Mouse (Mus musculus): ENCODE results near the gene Ubash3a. TPM values are rescaled to one million over a fixed set of nuclear protein-coding genes. Genes with fewer than 3 reads are reported as not detected.
A peak's percentile ranks its signal among the peaks of the same experiment; 100 is the strongest.

The Ubash3a gene
- polyA plus RNA-seq, 1 experiment, result not detected

DNA sequence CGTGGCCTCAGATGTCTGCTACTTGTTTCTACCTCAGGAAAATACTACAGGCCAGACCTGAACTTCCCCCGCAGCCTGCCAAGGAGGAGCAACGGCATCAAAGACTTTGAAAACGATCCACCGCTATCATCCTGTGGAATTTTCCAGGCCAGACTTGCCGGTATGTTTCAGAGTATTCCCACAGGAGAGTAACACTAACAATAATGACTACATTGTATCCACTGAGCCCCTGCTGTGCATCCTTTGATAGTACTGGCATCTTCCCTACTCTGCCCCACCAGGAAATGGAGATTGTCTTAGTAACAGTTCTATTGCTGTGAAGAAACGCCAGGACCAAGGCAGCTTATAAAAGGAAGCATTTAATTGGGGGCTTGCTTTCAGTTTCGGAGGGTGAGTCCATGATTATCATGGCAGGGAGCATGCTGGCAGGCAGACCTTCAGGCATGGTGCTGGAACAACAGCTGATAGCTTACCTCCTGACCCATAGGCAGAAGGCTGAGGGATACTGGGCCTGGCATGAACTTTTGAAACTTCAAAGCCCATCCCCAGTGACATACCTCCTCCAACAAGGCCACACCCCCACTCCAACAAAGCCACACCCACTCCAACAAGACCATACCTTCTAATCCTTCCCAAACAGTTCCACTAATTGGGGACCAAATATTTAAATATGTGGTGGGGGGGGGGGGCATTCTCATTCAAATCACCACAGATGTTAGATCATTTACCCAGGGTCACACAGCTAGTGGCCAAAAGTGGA lies 24.8 kb downstream of the Ubash3a start:
- TF ChIP-seq POLR2A (IDR thresholded peaks at IDR 0.05; ENCODE audit: extremely low read depth, insufficient read depth, low read length) (no peak), CTCF (IDR thresholded peaks at IDR 0.05; ENCODE audit: extremely low read depth, insufficient read depth, low read length) (no peak)
- Histone ChIP-seq H3K4me1 (ENCODE audit: control insufficient read depth, insufficient read depth, low read length) (no peaks in the 10 kb centered on the region), H3K27ac (ENCODE audit: insufficient read depth, low read length) (no peak overlapping the region), H3K4me3 (ENCODE audit: insufficient read depth, low read length) (no peak overlapping the region)

DNA sequence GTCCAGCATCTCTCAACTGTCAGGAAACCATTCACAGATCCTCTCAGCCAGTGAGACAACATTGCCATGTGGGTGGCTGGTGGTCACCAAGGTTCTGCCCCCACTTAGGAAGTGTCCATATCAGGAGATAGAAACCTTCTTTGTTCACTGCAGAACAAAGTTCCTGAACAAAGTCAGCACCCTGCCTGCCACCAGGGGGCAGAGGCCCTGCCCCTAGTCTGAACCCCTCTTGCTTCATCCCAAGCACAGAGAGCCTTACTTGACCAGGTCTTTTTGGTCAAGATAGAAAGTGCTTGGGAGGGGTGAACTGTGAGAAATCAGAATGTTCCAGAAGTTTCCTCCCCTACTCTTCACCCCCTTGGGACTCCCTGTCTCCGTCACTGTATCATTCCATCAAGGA lies 28.2 kb downstream of the Ubash3a start:
- no peak for TF ChIP-seq CTCF (IDR thresholded peaks at IDR 0.05; ENCODE audit: extremely low read depth, insufficient read depth, low read length)
- no peak for TF ChIP-seq POLR2A (IDR thresholded peaks at IDR 0.05; ENCODE audit: extremely low read depth, insufficient read depth, low read length)
- Histone ChIP-seq H3K27ac (ENCODE audit: insufficient read depth, low read length) (no peak overlapping the region), H3K4me1 (ENCODE audit: control insufficient read depth, insufficient read depth, low read length) (no peaks in the 10 kb centered on the region), H3K4me3 (ENCODE audit: insufficient read depth, low read length) (no peak overlapping the region)

DNA sequence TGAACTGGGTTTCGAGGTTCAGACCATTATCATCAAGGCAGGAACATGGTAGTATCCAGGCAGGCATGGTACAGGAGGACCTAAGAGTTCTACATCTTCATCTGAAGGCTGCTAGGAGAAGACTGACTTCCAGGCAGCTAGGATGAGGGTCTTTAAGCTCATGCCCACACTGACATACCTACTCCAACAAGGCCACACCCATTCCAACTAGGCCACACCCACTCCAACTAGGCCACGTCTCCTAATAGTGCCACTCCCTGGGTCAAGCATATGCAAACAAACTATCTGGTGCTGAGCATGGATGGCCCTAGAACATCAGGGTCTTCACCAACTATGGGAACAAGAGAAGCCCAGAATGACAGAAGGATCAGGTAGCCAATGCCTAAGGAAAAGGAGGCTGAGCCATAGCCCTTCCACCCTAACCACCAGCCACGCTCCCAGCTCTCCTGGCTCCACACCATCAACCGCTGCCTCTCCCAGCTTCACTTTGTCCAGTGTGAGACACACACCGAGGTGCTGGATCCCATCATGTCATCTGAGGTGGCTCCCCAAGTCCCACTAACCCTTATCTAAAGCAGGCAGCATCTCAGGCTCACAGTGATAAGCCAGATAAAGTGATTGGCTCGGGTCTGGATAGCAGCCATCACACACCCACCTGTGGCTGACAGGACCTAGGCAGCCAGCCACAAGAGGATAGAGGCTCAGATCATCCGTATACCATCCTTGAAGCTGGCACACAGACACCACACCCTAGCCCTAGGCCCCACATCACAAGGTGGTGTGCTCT lies 30.8 kb downstream of the Ubash3a start:
- H3K27ac ChIP-seq (ENCODE audit: insufficient read depth, low read length), result no peak overlapping the region
- TF ChIP-seq CTCF (IDR thresholded peaks at IDR 0.05; ENCODE audit: extremely low read depth, insufficient read depth, low read length) (no peak), POLR2A (IDR thresholded peaks at IDR 0.05; ENCODE audit: extremely low read depth, insufficient read depth, low read length) (no peak)
- H3K4me1 ChIP-seq (ENCODE audit: control insufficient read depth, insufficient read depth, low read length), result no peaks in the 10 kb centered on the region
- no peak overlapping the region for H3K4me3 ChIP-seq (ENCODE audit: insufficient read depth, low read length)

DNA sequence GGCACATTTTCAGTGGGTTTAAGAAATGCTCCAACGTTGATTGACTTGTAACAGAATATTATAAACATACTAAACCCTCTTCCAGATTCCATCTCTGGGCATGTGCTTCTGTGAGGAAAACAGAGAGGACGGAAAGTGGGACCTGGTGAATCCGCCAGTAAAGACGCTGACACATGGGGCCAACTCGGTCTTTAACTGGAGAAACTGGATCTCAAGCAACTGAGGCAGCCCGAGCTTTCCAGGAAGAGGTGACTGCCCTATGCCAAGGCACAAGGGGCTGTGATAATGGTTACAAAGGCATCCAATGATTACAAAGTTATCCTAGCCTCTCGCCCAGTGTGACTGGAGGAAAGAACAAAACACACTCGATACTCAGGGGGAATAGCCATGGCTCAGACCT lies 33.5 kb downstream of the Ubash3a start:
- no peak overlapping the region for H3K27ac ChIP-seq (ENCODE audit: insufficient read depth, low read length)
- no peak for TF ChIP-seq CTCF (IDR thresholded peaks at IDR 0.05; ENCODE audit: extremely low read depth, insufficient read depth, low read length)
- no peak for TF ChIP-seq POLR2A (IDR thresholded peaks at IDR 0.05; ENCODE audit: extremely low read depth, insufficient read depth, low read length)
- H3K4me1 ChIP-seq (ENCODE audit: control insufficient read depth, insufficient read depth, low read length), result no peaks in the 10 kb centered on the region
- no peak overlapping the region for H3K4me3 ChIP-seq (ENCODE audit: insufficient read depth, low read length)

DNA sequence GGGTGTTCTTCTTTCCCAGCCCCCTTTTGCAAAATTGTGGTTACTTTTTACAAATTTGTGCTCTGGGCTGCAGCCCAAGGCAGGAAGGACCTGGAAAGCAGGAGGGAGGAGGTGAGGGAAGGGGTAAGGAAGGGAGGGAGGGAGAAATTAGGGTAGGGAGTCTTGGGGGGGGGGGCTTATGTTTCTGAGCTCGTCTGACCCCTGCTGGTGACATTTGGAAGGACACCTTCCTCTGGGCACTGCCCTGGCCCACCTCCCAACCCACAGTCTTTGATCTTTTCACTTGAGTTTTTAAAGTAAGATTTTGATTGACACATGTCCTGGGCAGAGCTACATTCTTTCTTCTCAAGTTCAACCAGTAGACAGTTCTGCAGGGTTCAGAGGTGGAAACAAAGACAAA lies 35.1 kb downstream of the Ubash3a start:
- Histone ChIP-seq H3K4me3 (ENCODE audit: insufficient read depth, low read length) (no peak overlapping the region), H3K27ac (ENCODE audit: insufficient read depth, low read length) (no peak overlapping the region), H3K4me1 (ENCODE audit: control insufficient read depth, insufficient read depth, low read length) (no peaks in the 10 kb centered on the region)
- TF ChIP-seq POLR2A (IDR thresholded peaks at IDR 0.05; ENCODE audit: extremely low read depth, insufficient read depth, low read length) (no peak), CTCF (IDR thresholded peaks at IDR 0.05; ENCODE audit: extremely low read depth, insufficient read depth, low read length) (0 out of 2 replicates have a peak, but pooled peaks have one; percentile 19)

DNA sequence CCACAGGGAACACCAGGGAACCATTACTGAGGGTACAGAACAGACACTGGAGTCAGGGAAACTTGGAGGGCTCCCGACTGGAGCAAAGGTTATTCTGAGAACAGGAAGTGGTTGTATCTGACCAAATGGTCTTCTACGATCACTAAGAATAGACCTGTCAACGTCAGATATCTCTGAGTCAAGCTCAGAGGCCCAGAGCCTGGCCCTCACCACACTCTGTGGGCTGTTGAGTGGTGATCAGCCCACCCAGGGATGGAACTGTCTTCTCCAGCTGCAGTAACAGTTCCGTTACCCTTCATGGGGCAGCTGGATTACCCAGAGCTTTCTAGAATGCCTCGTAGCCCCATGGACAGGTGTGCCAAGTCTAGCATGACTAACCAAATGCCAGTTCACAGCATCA lies 37.6 kb downstream of the Ubash3a start:
- no peak for TF ChIP-seq POLR2A (IDR thresholded peaks at IDR 0.05; ENCODE audit: extremely low read depth, insufficient read depth, low read length)
- TF ChIP-seq CTCF (IDR thresholded peaks at IDR 0.05; ENCODE audit: extremely low read depth, insufficient read depth, low read length), result no peak
- H3K4me1 ChIP-seq (ENCODE audit: control insufficient read depth, insufficient read depth, low read length), result no peaks in the 10 kb centered on the region
- H3K4me3 ChIP-seq (ENCODE audit: insufficient read depth, low read length), result no peak overlapping the region

DNA sequence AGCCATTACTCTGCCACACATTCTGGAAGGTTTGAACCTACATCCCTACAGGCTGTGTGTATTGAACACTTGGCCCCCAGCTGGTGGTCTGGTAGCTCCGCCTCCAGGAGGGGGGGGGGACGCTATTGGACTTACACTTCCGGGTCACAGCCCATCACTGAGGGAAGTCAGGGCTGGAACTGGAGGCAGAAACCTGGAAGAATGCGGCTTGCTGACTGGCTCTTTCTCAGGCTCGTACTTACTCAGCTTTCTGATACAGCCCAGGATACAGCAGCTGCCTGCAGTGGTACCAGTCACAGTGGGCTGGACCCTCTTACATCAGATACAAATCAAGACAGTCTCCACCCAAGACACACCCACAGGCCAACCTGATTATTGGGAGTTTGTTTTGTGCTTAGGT lies 39.5 kb downstream of the Ubash3a start:
- no peaks in the 10 kb centered on the region for H3K4me1 ChIP-seq (ENCODE audit: control insufficient read depth, insufficient read depth, low read length)
- H3K4me3 ChIP-seq (ENCODE audit: insufficient read depth, low read length), result no peak overlapping the region
- no peak for TF ChIP-seq CTCF (IDR thresholded peaks at IDR 0.05; ENCODE audit: extremely low read depth, insufficient read depth, low read length)
- TF ChIP-seq POLR2A (IDR thresholded peaks at IDR 0.05; ENCODE audit: extremely low read depth, insufficient read depth, low read length), result no peak
- H3K27ac ChIP-seq (ENCODE audit: insufficient read depth, low read length), result no peak overlapping the region

More for the DNA sequence above, 37.6 kb downstream of the Ubash3a start:
- no peak overlapping the region for H3K27ac ChIP-seq (ENCODE audit: insufficient read depth, low read length)

DNA sequence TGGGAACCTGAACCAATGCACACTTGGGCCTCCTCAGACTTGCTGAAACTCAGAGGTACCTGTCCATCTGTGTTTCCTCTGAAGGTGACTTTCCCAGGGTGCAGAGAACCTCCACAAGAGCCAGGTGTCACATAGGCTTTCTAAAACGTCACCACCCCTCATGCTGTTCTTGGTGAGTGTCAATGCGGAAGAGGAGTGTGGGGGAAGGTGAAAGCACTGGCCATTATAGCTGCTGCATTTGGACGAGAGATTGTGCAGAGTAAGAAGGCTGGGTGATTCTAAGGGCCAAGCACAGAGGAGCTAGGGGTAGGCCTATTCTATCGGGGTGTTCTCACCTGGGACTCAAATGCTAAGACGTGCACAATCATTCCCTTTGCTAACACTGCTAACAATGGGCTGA lies 46.3 kb downstream of the Ubash3a start:
- Histone ChIP-seq H3K4me1 (ENCODE audit: control insufficient read depth, insufficient read depth, low read length) (no peaks in the 10 kb centered on the region), H3K4me3 (ENCODE audit: insufficient read depth, low read length) (no peak overlapping the region), H3K27ac (ENCODE audit: insufficient read depth, low read length) (no peak overlapping the region)
- TF ChIP-seq POLR2A (IDR thresholded peaks at IDR 0.05; ENCODE audit: extremely low read depth, insufficient read depth, low read length) (no peak), CTCF (IDR thresholded peaks at IDR 0.05; ENCODE audit: extremely low read depth, insufficient read depth, low read length) (no peak)

DNA sequence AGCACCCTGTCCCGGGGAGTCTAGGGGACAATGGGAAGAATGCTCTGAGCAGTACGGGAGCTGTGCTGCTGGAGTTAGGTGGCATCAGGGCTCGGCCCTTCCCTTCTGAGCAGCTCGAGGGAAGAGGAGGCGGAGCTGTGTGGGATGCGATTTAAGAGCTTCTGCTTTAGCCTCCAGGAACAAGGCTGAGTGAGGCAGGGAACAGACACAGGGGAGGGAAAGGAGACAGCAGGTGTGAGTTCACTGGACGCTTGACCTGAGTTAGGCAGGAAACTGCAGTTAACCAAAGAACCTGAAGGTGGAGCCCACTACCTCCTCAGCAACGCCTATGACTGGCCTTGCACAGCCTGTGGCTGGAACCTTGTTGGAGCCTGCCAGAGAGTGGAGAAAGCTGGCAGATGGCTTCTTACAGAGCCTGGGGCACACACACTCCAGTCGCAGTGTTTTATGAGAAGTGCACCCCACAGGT lies 46.8 kb downstream of the Ubash3a start:
- TF ChIP-seq POLR2A (IDR thresholded peaks at IDR 0.05; ENCODE audit: extremely low read depth, insufficient read depth, low read length) (no peak), CTCF (IDR thresholded peaks at IDR 0.05; ENCODE audit: extremely low read depth, insufficient read depth, low read length) (peak; percentile 70)
- Histone ChIP-seq H3K4me1 (ENCODE audit: control insufficient read depth, insufficient read depth, low read length) (no peaks in the 10 kb centered on the region), H3K27ac (ENCODE audit: insufficient read depth, low read length) (no peak overlapping the region), H3K4me3 (ENCODE audit: insufficient read depth, low read length) (no peak overlapping the region)
